Mouse (Mus musculus): ENCODE data around the gene Foxo6.

The Foxo6 gene

GRCm38 (mm10) chr4:120287290-120288111 is at the start of gene Foxo6:
Foxo6 (minus strand) TSS chr4:120287349.
- DNase-seq (ENCODE audit: low read depth in 1 of 2, low spot score in 2 of 2): peak; percentile 72 to 79

DNA sequence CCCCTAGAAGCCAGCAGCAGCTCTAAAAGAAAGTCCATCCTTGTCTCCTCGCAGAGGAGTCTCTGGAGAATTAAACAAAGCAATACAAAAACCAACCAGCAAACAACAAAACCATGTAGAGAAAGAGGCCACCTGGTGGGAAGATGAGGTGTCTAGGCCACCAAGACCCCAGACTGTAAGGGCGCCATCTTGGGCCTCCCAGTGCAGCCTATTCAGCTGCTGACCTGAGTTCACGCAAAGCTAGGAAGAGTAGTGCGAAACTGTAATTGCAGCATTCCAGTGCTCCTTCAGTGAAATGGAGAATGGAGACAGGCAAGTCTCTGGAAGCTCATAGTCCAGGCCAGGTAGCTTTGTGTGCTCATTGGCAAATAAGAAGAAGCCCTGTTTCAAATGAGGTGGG is 47.2 kb upstream of the Foxo6 start:
- no peak for DNase-seq (ENCODE audit: low read depth in 1 of 2, low spot score in 2 of 2)

DNA sequence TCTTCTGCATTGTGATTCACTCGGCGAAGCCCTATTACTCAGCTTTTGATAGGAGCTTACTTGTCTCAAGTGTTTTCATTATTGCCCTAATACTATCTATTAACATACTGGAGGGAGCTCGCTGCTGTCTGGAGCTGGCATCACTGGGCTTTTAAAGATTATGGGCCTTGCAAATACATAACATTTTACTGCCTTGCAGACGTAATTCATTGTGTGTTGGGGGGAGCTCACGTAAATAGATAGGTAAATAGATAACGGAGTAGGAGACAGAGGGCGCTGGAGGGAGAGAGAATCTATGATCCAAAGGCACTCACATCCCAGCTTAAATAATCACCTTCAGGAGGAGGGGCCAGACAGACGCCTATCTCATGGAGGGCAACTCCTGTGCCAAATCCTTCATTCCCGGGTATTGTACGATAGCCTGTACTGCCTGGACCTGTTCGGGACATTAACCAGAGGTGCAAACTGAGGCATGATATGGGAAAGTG is 45.8 kb upstream of the Foxo6 start:
- DNase-seq (ENCODE audit: low read depth in 1 of 2, low spot score in 2 of 2): no peak

- no peak for DNase-seq (ENCODE audit: low read depth in 1 of 2, low spot score in 2 of 2)
Observed at GRCm38 (mm10) chr4:120332405-120332933, 45.3 kb upstream of the Foxo6 start.

GRCm38 (mm10) chr4:120331992-120332391 is 44.8 kb upstream of the Foxo6 start:
- DNase-seq (ENCODE audit: low read depth in 1 of 2, low spot score in 2 of 2): no peak

DNA sequence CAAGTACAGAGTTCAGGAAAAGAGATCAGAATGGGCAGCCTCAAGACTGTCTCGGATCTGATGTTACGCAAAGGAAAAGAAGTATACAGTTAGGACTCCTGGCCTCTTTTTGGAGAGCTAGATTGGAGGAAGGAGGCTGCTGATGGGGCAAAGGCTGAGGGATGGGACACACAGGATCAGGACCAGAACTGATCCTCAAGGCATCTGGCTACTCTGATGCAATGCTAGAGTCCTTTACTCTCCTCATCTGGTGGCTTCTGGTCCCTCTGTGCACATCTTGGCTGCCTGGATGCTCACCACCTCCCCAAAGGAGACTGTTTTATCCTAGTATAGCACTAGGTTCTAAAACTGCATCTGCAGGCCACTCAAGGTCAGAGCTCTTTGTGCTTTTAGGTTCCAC is 44.4 kb upstream of the Foxo6 start:
- no peak for DNase-seq (ENCODE audit: low read depth in 1 of 2, low spot score in 2 of 2)

- DNase-seq (ENCODE audit: low read depth in 1 of 2, low spot score in 2 of 2): no peak
Observed at GRCm38 (mm10) chr4:120325748-120326147, 38.6 kb upstream of the Foxo6 start.

DNA sequence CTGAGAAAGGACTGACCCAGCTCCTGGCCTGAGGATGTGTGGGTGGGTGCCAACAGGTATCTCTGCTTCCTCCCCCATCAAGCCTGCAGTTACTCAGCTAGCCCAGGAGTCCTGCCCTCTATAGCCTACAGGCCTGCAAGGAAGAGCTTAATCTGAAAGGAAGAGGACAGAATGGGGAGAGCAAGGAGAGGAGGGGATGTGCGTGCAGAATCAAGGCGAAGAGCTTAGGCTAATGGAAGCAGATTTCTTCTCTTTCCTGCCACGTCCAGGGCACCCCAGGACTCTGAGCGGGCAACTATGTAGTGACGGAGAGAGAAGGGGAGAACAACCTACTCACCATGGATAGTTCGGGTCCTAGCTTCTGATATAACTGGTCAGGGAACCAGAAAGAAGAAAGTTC is 37.9 kb upstream of the Foxo6 start:
- DNase-seq (ENCODE audit: low read depth in 1 of 2, low spot score in 2 of 2): no peak

GRCm38 (mm10) chr4:120323858-120324257 is 36.7 kb upstream of the Foxo6 start:
- no peak for DNase-seq (ENCODE audit: low read depth in 1 of 2, low spot score in 2 of 2)

DNA sequence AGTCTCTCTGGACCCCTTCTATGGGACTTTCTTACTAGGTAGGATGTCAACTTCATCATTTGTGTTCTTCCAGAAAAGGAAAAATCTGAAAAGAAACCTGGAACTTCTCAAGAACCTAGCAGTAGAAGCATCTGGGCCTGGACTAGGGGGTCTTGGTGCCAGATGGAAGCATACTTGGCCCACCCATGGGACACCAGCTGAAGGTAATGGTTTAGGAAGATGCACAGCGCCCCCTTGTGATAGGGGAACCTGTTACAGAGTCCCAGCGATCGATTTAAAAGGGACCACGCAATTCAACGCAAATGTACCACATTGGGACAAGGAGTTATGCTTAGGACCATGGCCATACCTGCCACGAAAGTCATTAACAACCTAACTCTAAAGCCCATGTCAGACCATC is 36.0 kb upstream of the Foxo6 start:
- no peak for DNase-seq (ENCODE audit: low read depth in 1 of 2, low spot score in 2 of 2)

- no peak for DNase-seq (ENCODE audit: low read depth in 1 of 2, low spot score in 2 of 2)
Observed at GRCm38 (mm10) chr4:120317541-120317940, 30.4 kb upstream of the Foxo6 start.

DNA sequence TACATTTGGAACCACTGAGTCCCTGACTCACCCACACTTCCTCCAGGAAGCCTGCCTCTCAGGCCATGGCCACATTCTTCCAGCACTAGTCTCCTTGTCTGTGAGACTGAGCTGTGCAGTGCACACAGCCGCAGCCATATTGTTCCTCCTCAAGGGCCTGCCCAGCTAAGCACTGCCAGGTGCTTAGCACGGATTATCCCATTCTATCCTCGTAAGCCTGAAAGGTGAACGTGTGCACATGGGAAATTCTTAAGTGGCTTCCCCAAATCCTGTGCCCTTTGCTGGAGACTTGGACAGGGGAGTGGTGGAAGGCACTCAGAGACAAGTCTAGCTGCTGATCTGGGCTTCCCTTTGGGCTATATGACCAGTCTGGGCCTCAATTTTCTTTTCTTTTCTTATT is 29.6 kb upstream of the Foxo6 start:
- no peak for DNase-seq (ENCODE audit: low read depth in 1 of 2, low spot score in 2 of 2)

- DNase-seq (ENCODE audit: low read depth in 1 of 2, low spot score in 2 of 2): no peak
Observed at GRCm38 (mm10) chr4:120314571-120314970, 27.4 kb upstream of the Foxo6 start.

GRCm38 (mm10) chr4:120313309-120313708 is 26.2 kb upstream of the Foxo6 start:
- no peak for DNase-seq (ENCODE audit: low read depth in 1 of 2, low spot score in 2 of 2)

DNA sequence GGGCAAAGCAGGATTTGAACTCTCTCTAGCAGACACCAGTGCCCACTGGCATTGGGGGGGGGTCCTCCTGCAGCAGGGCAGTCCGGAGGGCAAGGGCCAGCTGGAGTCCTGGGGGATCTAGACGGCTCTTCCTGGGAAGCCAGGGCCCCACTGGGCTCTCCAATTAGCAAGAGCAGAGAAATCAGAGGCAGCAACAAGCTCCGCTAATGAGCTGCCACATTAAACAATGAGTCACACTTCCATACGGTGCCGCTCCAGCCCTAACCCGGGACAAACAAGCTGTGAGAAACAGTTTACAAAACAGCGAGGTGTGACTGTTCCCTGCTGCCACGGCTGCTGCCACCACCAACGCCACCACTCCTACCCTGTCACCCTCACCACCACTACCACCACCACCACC is 17.4 kb upstream of the Foxo6 start:
- DNase-seq (ENCODE audit: low read depth in 1 of 2, low spot score in 2 of 2): no peak

DNA sequence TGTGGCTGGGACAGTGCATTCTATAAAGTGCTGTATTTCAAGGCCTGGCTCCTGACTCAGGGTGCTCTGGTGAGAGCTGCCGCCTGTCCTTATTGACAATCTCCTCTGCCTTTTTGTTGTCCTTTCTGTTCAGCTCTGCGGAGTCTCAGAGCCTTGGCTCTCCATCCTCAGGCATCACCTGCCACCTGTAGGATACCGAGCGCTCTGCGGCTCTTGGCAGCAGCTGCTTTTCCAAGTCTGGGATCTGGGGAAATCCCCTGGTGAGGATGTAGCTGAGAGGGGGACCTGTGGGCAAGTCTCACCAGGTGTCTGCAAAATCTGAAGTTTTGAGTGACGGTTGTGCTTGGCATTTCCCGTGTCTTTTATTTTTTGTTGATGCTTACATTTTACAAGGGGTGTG is 12.1 kb upstream of the Foxo6 start:
- no peak for DNase-seq (ENCODE audit: low read depth in 1 of 2, low spot score in 2 of 2)

- no peak for DNase-seq (ENCODE audit: low read depth in 1 of 2, low spot score in 2 of 2)
Observed at GRCm38 (mm10) chr4:120291106-120291822, 4.1 kb upstream of the Foxo6 start.

DNA sequence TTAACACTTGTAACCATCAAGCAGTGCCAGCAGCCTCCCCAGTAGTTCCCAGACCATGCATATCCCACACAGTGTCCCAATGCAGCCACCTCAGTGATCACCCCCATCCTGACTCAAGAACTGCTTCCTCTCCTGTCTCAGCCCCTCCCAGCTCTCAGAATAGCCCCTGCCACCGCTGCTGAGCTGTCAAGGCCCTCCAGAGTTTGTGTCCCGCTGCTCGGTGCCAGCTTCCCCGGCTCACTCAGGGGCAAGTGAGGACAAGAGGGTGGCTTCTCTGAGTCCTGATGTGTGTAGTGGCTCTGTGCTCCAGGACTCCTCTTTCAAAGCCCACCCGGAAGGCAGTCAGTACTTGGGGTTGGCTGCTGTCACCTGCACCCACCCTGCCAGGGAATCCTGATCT is 3.3 kb upstream of the Foxo6 start:
- DNase-seq (ENCODE audit: low read depth in 1 of 2, low spot score in 2 of 2): no peak

GRCm38 (mm10) chr4:120289181-120289965 is 2.2 kb upstream of the Foxo6 start:
- no peak for DNase-seq (ENCODE audit: low read depth in 1 of 2, low spot score in 2 of 2)

DNA sequence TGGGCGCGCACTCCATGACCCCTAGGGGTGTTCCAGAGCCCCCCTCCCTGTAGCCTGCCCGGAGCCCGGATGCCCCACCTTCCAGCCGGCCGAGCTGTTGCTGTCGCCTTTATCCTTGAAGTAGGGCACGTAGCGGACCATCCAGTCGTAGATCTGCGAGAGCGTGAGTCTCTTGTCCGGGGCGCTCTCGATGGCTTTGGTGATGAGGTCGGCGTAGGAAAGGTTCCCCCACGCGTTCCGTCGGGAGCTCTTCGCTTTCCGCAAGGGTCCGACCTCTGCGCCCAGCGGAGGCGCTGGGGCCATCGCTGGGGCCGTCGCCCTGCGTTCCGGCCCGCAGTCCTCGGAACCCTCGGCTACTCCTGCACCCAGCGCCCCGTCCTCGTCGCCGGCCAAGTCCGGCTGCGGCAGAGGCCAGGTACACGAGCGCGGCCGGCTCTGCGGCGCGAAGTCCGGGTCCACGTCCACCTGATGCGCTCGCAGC is 348 bp downstream of the Foxo6 start:
- DNase-seq (ENCODE audit: low read depth in 1 of 2, low spot score in 2 of 2): no peak

DNA sequence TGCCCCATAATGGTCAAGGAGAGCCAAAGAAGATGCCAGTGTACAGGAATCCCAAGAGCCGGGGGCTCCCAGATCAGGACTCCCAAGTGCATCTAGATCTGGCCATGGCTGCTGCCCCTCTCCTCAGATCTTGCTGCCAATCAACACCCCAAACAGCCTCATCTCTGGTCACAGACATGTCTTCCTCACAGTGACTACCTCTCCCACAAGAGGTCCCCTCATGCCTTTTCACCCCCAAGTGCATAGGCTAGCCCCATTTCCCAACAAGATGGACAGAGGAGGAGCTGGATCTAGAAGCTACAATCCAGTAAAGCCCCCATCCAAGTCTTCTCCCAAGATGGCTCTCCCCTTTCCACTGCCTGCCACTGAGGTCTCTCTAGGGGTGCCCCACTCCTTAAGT is 1.4 kb downstream of the Foxo6 start:
- DNase-seq (ENCODE audit: low read depth in 1 of 2, low spot score in 2 of 2): no peak
